Mouse (Mus musculus): ENCODE data around the gene Cnksr3. TPM values are rescaled to one million over a fixed set of nuclear protein-coding genes. Genes with fewer than 3 reads are reported as not detected.

Gene Cnksr3
- total RNA-seq, 2 experiments from 2014 or later = 16.5 to 20.8 TPM

DNA sequence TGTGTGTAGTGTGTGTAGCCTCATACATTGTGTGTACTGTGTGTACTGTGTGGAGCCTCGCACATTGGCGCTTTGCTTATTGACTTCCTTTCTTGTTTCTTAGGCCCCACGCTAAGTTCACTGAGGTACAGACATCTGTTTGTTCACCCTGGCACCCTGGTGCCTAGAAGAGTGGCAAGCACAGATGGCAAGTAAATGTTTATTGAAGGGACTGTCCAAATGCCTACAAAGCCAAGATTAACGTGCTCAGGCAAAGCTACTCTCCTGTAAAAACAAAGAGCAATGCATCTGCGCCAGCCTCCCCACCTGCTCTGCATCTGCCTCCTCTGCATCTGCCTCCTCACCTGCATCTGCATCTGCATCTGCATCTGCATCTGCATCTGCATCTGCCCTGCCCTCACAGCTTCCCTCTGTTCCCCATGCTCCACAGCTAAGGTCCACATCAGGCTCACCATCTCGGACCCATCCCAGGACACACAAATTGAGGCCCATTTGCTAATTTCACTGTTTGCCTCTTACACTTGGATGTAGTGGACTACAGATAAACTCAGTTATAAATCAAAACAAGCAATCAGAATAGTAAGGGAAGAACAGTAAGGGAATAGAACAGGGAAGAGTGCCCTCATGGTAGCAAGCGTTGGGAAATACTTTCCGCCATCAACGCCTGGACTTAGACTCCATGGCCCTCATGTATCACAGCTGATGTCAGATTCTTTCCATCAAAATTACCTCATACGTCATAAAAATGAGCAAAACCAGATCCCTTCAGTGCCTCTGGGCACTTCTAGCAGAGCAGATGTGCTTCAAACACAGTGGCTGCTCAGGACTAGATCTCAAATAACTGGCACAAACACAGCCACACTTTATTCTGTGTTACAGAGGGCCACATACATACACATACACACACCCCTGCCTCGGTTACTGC is 62.1 kb downstream of the Cnksr3 start:
- DNase-seq (ENCODE audit: low spot score in 2 of 2) = no peak

DNA sequence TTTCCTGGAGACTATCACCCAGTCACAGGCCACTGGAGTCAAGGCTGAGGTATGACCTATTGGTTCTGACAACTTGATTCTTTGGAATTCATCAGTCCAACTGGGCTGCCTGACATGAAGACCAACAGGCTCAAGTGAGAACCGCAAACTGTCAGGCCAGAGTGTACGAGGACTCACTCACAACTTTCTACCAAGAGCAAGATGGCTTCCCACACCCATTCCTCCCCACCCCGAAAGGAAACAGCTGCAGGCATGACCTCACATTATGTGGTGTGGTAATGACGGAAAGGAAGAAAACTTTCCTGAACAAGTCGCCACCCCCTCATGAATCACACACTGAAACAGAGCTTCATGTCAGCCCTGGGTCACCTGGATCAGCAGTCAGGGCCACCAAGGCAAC is 66.4 kb downstream of the Cnksr3 start:
- no peak for DNase-seq (ENCODE audit: low spot score in 2 of 2)

- no peak for DNase-seq (ENCODE audit: low spot score in 2 of 2)
Measured at GRCm38 (mm10) chr10:7144081-7144783, 67.8 kb downstream of the Cnksr3 start.

GRCm38 (mm10) chr10:7142287-7142686 is 69.8 kb downstream of the Cnksr3 start:
- DNase-seq (ENCODE audit: low spot score in 2 of 2) = no peak

- DNase-seq (ENCODE audit: low spot score in 2 of 2) = no peak
Measured at GRCm38 (mm10) chr10:7140282-7140681, 71.8 kb downstream of the Cnksr3 start.

GRCm38 (mm10) chr10:7138049-7138448 is 74.0 kb downstream of the Cnksr3 start:
- no peak for DNase-seq (ENCODE audit: low spot score in 2 of 2)

DNA sequence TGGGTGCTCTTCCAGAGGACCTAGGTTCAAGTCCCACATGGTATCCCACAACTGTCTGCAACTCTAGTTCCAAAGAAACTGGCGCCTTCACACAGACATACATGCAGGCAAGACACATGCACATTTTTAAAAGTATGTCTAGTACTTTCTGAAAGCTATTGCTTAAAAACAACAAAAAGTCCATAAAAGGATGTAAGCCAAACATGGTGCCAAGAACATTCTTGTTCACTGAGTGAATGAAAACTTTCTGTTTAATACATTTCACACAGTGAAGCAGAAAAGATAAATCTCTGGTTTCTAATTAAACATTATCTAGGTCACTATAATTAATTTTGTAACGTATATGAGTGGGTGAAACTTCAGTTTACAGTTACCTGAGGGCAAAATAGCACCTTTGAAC is 76.3 kb downstream of the Cnksr3 start:
- DNase-seq (ENCODE audit: low spot score in 2 of 2) = no peak

DNA sequence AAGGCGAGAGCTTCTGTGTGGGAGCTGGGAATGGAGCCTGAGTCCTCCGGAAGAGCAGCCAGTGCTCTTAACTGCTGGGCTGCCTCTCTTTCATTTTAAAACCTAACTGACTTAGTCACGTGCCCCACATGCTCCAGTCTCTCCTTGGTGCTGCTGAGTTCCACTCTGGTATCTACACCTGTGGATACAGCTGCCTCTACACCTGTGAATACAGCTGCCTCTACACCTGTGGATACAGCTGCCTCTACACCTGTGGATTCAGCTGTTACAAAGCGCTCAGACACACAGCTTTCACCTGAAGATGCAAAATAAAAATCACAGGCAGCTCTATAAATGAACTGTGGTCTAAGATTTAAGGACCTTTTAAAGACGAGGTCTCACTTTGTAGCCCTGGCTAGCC is 79.0 kb downstream of the Cnksr3 start:
- no peak for DNase-seq (ENCODE audit: low spot score in 2 of 2)

DNA sequence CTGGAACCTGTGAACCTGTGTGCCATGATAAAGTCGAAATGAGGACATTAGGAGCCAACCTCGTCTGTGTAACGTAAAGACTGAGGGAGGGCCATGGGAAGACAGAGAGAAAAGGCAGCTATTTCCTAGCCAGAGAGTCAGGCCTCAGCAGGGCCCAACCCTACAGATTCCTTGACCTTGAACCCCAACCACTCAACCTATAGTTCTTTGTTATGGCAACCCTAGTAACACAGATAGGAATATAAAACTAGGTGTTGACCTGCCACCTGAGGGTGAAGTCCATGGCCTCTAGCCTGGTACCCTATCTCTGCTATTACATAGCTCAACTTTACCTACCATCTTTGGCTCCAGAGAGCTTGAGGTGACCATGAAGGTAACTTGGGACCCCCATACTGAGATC is 80.6 kb downstream of the Cnksr3 start:
- no peak for DNase-seq (ENCODE audit: low spot score in 2 of 2)

- no peak for DNase-seq (ENCODE audit: low spot score in 2 of 2)
Measured at GRCm38 (mm10) chr10:7127828-7128227, 84.2 kb downstream of the Cnksr3 start.

- DNase-seq (ENCODE audit: low spot score in 2 of 2) = no peak
Measured at GRCm38 (mm10) chr10:7126882-7127281, 85.2 kb downstream of the Cnksr3 start.

- DNase-seq (ENCODE audit: low spot score in 2 of 2) = no peak
Measured at GRCm38 (mm10) chr10:7126287-7126686, 85.8 kb downstream of the Cnksr3 start.

DNA sequence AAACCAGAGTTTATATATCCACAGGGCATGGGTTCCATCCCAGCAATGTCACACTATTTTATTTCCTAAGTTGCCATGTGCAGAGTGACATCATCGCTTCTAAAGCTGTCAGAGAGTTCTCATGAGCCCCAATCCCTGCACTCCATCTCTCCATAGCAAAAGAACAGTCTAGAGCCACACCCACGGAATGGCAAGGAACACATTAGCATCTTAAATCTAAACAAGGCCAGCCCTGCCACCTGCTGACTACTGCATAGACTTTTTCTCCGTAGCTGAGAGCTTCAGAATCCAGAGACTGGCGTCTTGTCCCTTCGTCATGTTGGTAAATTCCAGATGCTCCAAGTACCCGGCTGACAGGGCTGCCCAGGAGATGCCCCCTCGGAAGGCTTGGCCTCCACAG is 87.0 kb downstream of the Cnksr3 start:
- DNase-seq (ENCODE audit: low spot score in 2 of 2) = peak in 1 of 2 experiments; percentile 33

- DNase-seq (ENCODE audit: low spot score in 2 of 2) = no peak
Measured at GRCm38 (mm10) chr10:7122294-7122693, 89.7 kb downstream of the Cnksr3 start.

DNA sequence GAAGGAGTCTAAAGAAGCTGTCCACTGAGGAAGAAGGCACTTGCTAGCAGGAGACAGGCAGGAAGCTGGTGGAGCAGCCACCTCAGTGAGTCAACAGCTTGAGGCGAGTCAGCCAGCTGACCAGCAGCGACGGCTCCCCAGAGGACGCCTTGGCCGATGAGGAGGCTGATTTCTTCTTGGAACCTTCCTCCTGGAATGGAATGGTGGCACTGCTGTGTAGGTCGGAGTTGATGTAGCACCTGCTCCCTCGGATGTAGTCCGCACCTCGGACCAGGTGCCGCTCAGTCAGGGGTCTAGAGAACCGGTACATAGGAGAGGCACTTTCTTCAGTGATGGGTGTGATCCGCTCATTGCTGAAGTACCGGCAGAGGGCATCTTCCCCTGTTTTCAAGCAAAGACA is 91.8 kb downstream of the Cnksr3 start:
- DNase-seq (ENCODE audit: low spot score in 2 of 2) = no peak

DNA sequence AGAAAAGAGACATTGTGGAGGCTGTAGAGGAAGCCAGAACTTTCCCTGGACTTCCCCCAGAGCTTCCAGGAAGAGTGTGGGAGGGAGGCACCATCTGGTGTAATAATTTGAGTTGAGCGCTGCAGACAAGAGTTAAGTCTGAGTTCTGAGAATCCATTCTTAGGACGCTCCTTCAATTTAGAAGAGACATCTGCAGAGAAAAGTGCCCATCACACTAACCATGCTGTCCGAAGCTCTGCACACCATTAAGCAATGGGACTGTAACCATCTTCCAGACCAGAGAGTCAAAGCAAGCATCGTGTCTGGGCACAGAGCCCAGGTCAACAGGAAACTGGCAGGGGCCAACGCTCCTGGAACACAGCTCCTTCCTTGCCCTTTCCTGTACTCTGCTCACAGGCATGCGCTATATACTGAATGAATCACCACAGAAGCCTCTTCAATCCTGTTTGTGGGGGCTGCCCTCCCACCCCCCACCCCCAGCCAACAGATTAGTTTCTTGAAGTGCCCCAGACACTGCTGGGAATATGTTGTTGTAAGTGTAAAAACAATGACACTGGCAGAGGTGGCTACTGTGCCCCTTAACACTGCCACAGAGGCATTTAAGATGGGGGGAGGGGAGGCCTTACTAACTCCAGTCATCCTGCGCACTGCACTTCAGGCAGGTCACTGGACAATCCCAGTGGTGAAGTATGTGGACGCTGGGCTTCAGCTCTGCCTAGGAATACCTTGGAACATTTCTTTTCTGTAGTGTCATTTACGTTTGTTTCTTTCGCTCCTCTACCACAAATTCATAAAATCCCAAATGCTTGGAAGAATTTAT is 93.6 kb downstream of the Cnksr3 start:
- DNase-seq (ENCODE audit: low spot score in 2 of 2) = peak in 1 of 2 experiments; percentile 20

- no peak for DNase-seq (ENCODE audit: low spot score in 2 of 2)
Measured at GRCm38 (mm10) chr10:7117785-7118184, 94.3 kb downstream of the Cnksr3 start.

GRCm38 (mm10) chr10:7114796-7115195 is 97.2 kb downstream of the Cnksr3 start:
- DNase-seq (ENCODE audit: low spot score in 2 of 2) = no peak

DNA sequence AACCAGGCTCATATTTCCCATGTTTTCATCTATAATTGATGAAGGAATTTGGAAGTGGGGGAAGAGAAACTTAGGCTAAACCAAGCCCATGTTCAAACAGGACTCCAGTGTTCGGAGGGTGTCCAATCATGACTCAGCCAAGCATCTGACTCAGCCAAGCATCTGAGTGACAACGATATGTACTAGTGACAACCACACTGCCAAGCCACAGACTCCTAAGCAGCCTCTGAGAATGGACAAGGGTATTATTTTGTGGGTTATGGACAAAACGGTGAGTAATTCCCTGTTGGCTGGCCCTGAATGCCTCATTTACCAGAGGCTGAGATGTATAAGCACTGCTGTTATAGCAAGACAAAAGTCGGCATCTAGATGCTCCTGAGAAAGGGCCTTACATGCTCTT is 98.3 kb downstream of the Cnksr3 start:
- DNase-seq (ENCODE audit: low spot score in 2 of 2) = no peak

- DNase-seq (ENCODE audit: low spot score in 2 of 2) = no peak
Measured at GRCm38 (mm10) chr10:7113144-7113543, 98.9 kb downstream of the Cnksr3 start.

DNA sequence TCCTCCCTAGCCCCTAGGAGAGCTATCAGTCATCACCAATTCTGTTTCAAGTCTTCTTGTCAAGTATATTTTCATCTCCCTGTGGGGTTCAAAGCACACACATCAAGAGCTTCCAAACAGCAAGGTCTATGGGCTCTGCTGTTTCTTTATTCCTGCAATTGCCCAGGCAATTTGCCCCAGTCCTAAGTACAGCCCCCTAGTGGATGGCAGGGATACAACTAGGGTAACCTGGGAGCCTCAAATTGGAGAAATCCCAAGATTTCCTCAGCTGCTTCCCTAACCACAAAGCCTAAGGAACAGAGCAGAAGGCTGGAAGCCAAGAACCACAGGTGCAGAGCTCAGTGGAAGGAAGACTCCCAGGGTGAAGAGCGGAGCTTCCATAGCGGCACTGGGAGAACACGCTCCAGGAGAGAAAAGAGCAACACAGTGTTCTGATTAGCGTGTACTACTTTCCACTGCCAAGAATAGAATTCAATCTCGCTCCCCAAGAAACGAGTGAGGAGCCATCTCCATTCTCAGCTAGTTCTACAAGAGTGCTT is 100.5 kb downstream of the Cnksr3 start:
- peak in 1 of 2 experiments; percentile 37 for DNase-seq (ENCODE audit: low spot score in 2 of 2)

Data from layer of hippocampus, postnatal 14 days (tissue).